21 mouse cellular contexts compared by ENCODE assay signal in the genomic region with DNA sequence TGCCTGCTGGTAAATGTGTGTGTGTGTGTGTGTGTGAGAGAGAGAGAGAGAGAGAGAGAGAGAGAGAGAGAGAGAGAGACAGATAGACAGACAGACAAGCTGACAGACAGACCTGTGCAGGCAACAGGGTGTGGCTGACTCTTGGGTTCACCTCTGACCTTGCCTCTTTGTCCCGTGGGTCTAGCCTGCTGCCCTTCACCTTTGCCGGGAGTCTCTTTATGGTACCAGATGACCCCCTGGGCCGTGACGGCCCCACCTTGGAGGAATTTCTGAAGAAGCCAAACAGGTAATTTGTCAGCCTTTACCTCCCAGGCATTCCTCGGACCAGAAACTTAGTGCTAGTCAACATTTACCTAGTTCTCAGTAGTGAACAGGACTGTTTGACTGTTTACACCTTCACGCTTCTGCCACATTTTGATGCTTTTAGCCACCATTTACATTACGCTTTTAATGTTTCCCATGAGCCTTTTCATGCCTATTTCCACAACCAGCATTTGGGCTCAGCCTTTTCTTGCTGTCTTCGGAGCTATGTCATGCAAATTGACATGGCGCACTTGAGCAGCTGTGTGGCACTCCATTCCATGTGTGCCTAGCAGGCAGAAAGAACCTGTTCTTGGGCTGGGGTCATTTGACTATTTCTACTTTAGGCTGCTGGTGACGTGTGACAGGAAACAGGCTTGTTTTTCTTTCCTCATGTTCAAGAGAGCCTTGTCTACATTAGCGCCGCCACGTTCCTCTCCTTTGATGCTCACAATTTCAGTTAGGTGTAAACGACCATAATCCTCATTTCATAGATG.
"Had no signal": no experiment of that assay in that cellular context is flagged by ENCODE, and none has a peak within 500 bp of the region (broad histone marks: within the 10 kb centered on the region; RNA-seq: fewer than 3 reads in every experiment).

No protein-coding gene starts in this region.

- H3K4me3 ChIP-seq: limb, embryonic 10.5 days; limb, embryonic 13.5 days; liver, embryonic 12.5 days; liver, embryonic 15.5 days; lung, embryonic 15.5 days; megakaryocyte, embryonic 14.5 days; midbrain, embryonic 10.5 days; neural tube, embryonic 12.5 days; neural tube, embryonic 15.5 days had no signal

- H3K9me3 ChIP-seq: limb, embryonic 10.5 days; limb, embryonic 13.5 days; liver, embryonic 12.5 days; liver, embryonic 15.5 days; lung, embryonic 15.5 days; midbrain, embryonic 10.5 days; neural tube, embryonic 12.5 days; neural tube, embryonic 15.5 days had no signal

- H3K9ac ChIP-seq: limb, embryonic 13.5 days; liver, embryonic 12.5 days; liver, embryonic 15.5 days; lung, embryonic 15.5 days; neural tube, embryonic 12.5 days; neural tube, embryonic 15.5 days had no signal

- ATAC-seq: liver, embryonic 12.5 days had no signal

- H3K27ac ChIP-seq: limb, embryonic 10.5 days; limb, embryonic 13.5 days; liver, embryonic 12.5 days; liver, embryonic 15.5 days; lung, embryonic 15.5 days; midbrain, embryonic 10.5 days; neural tube, embryonic 12.5 days; neural tube, embryonic 15.5 days; stomach, postnatal 0 days had no signal

- H3K27me3 ChIP-seq: limb, embryonic 13.5 days; liver, embryonic 12.5 days; liver, embryonic 15.5 days; lung, embryonic 15.5 days; neural tube, embryonic 12.5 days; neural tube, embryonic 15.5 days had no signal

- DNase-seq: kidney, adult 9 months; kidney, postnatal 14 days; kidney, postnatal 4 days; liver; lung, adult 18-20 months; lung, postnatal 10 days; lung, postnatal 36 days; midbrain, embryonic 14.5 days; retina, postnatal 1 day; right cerebral cortex, postnatal 25 days; thymus, postnatal 25 days had no signal

- H3K4me2 ChIP-seq: limb, embryonic 13.5 days; liver, embryonic 12.5 days; liver, embryonic 15.5 days; lung, embryonic 15.5 days; neural tube, embryonic 12.5 days; neural tube, embryonic 15.5 days had no signal
